Mouse (Mus musculus): ENCODE results near the gene Cd300lb.

DNA sequence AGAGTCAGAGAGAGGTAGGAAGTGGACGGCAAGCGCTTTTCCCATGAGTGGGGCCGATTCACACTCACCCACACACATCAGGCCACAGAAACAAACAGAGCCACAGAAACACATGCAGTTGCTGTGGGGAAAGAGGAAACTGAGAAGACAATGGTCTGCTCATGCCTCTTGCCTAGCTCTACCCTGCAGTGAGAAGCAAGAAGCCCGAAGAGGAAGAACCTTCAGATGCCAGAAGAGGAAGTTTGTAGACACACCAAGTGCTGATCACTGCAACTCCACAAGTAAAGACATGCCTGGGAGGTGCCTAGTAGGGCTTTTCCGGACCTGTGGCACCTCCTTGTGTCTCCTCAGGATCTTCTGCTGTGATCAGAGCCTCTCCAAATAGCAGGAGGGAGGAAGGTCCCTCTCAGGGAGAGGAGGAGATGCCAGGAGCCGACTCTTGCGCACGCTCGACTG lies 34.6 kb upstream of the Cd300lb start, which contains the start of gene Cd300c:
- TF ChIP-seq POLR2A (IDR thresholded peaks at IDR 0.05; ENCODE audit: borderline replicate concordance, control insufficient read depth, low read depth, low read length) (no peak), CTCF (IDR thresholded peaks at IDR 0.05; ENCODE audit: control insufficient read depth, insufficient read depth, low read length) (no peak)
